Mouse (Mus musculus) forebrain, embryonic 11.5 days (tissue): ENCODE results near the gene Golga1. TPM values are rescaled to one million over a fixed set of nuclear protein-coding genes. Genes with fewer than 3 reads are reported as not detected.

Experiments
- ATAC-seq: fragments of 200-750 bp; cut with Nextera tagmentation; replicated peaks from 2 replicates; pipeline ENCODE4 v1.8.0; 2017; ENCODE audit warnings: moderate TSS enrichment; ENCODE audit not compliant: low FRiP score
- DNase-seq: peaks from one replicate; pipeline ENCODE4 v3.0.0-alpha.2; 2017; ENCODE audit warnings: low spot score
- H3K27ac ChIP-seq: fragments of 300-500 bp; sonication (generic); 2 replicates; pipeline ENCODE4 v1.5.1; 2014; ENCODE audit warnings: low read depth, low read length
- H3K27me3 ChIP-seq: fragments of 300-500 bp; sonication (generic); 2 replicates; pipeline ENCODE4 v1.6.1; 2014; ENCODE audit warnings: mild to moderate bottlenecking, low read length, mixed read lengths; ENCODE audit not compliant: control insufficient read depth, insufficient read depth
- H3K36me3 ChIP-seq: fragments of 300-500 bp; sonication (generic); 2 replicates; pipeline ENCODE4 v1.6.1; 2014; ENCODE audit warnings: mild to moderate bottlenecking, low read length, moderate library complexity, mixed read lengths; ENCODE audit not compliant: control insufficient read depth, insufficient read depth
- H3K4me1 ChIP-seq: fragments of 300-500 bp; sonication (generic); replicated peaks from 2 replicates; pipeline ENCODE4 v1.6.1; 2014; ENCODE audit warnings: low read length, mixed read lengths; ENCODE audit not compliant: control insufficient read depth, insufficient read depth
- H3K4me2 ChIP-seq: fragments of 300-500 bp; sonication (generic); 2 replicates; pipeline ENCODE4 v1.6.1; 2014; ENCODE audit warnings: low read depth, mild to moderate bottlenecking, low read length, moderate library complexity, mixed read lengths; ENCODE audit not compliant: severe bottlenecking
- H3K4me3 ChIP-seq: fragments of 300-500 bp; sonication (generic); 2 replicates; pipeline ENCODE4 v1.5.1; 2014; ENCODE audit warnings: low read depth, low read length
- H3K9ac ChIP-seq: fragments of 300-500 bp; sonication (generic); 2 replicates; pipeline ENCODE4 v1.6.1; 2014; ENCODE audit warnings: low read length
- H3K9me3 ChIP-seq: fragments of 300-500 bp; sonication (generic); 2 replicates; pipeline ENCODE4 v1.6.1; 2016; ENCODE audit warnings: low read length, mixed read lengths; ENCODE audit not compliant: control insufficient read depth
- WGBS: fragments of 180-500 bp; shearing (Covaris S2); extraction: QIAGEN DNeasy Blood & Tissue Kit; methylation state at CpG from one replicate; pipeline ENCODE4 v1.1.7; 2014; 5-methylcytosine and 5-hydroxymethylcytosine counted together
- polyA plus RNA-seq: library from polyadenylated mRNA; unstranded; fragments of >200 nt; fragmentation: Nextera tagmentation; extraction: Ambion mirVana; gene quantifications from 2 replicates; pipeline ENCODE4 v1.2.1, GENCODE M21; 2014

Golga1 gene
- polyA plus RNA-seq, 1 experiment from 2014 or later, result 34.4 TPM

GRCm38 (mm10) chr2:38975941-38976805 is 89.2 kb downstream of the Golga1 start:
- no peaks in the 10 kb centered on the region for H3K4me1 ChIP-seq
- no peak overlapping the region for H3K4me3 ChIP-seq
- DNase-seq, result no peak
- 85% methylated on average over 21 of the region's 21 CpGs for WGBS
- no peak for ATAC-seq
- H3K36me3 ChIP-seq, result no peaks in the 10 kb centered on the region
- H3K9ac ChIP-seq, result no peak overlapping the region
- H3K27me3 ChIP-seq, result no peaks in the 10 kb centered on the region
- no peak overlapping the region for H3K4me2 ChIP-seq
- H3K27ac ChIP-seq, result no peak overlapping the region
- H3K9me3 ChIP-seq, result no peaks in the 10 kb centered on the region

- ATAC-seq, result no peak
- H3K4me1 ChIP-seq, result no peaks in the 10 kb centered on the region
- no peak overlapping the region for H3K4me2 ChIP-seq
- DNase-seq, result no peak
- no peak overlapping the region for H3K9ac ChIP-seq
- 84% methylated on average over 3 of the region's 3 CpGs for WGBS
- H3K27ac ChIP-seq, result no peak overlapping the region
- no peak overlapping the region for H3K4me3 ChIP-seq
- H3K9me3 ChIP-seq, result no peaks in the 10 kb centered on the region
- no peaks in the 10 kb centered on the region for H3K27me3 ChIP-seq
- H3K36me3 ChIP-seq, result no peaks in the 10 kb centered on the region
Observed at GRCm38 (mm10) chr2:38975181-38975580, 90.2 kb downstream of the Golga1 start.

- H3K36me3 ChIP-seq, result no peaks in the 10 kb centered on the region
- H3K27me3 ChIP-seq, result no peaks in the 10 kb centered on the region
- DNase-seq (no peak), ATAC-seq (no peak)
- no peaks in the 10 kb centered on the region for H3K9me3 ChIP-seq
- no peaks in the 10 kb centered on the region for H3K4me1 ChIP-seq
- no peak overlapping the region for H3K27ac ChIP-seq
- no peak overlapping the region for H3K4me3 ChIP-seq
- no peak overlapping the region for H3K9ac ChIP-seq
- 60% methylated on average over 2 of the region's 2 CpGs for WGBS
- no peak overlapping the region for H3K4me2 ChIP-seq
Observed at GRCm38 (mm10) chr2:38974171-38974570, 91.2 kb downstream of the Golga1 start.

- Histone ChIP-seq H3K36me3 (no peaks in the 10 kb centered on the region), H3K4me3 (no peak overlapping the region), H3K9ac (no peak overlapping the region), H3K9me3 (no peaks in the 10 kb centered on the region), H3K4me1 (no peaks in the 10 kb centered on the region), H3K4me2 (no peak overlapping the region), H3K27ac (no peak overlapping the region), H3K27me3 (no peaks in the 10 kb centered on the region)
- ATAC-seq, result no peak
- WGBS, result 87% methylated on average over 7 of the region's 7 CpGs
- no peak for DNase-seq
Observed at GRCm38 (mm10) chr2:38973701-38974100, 91.6 kb downstream of the Golga1 start.

DNA sequence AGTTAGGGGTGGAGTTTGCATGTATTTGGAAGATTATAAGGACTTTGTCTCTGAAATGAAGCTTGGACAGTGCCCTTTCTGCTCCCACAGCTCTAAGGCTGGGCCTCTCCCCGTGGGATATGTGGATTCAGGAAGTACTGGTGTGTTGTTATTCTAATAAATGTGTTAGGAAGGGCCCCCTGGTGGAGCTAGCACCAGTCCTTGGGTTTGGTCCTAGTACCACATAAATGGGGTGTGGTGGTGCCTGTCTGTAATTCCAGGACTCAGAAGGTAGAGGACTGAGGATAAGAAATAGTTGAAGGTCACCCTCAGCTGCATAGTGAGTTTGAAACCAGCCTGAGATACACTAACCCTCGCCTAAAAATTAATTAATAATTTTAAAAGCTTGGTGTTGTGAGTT is 92.1 kb downstream of the Golga1 start:
- no peaks in the 10 kb centered on the region for H3K36me3 ChIP-seq
- H3K9me3 ChIP-seq, result no peaks in the 10 kb centered on the region
- WGBS, result 43% methylated on average over 2 of the region's 2 CpGs
- H3K27ac ChIP-seq, result no peak overlapping the region
- DNase-seq (no peak), ATAC-seq (no peak)
- H3K27me3 ChIP-seq, result no peaks in the 10 kb centered on the region
- H3K9ac ChIP-seq, result no peak overlapping the region
- H3K4me2 ChIP-seq, result no peak overlapping the region
- no peak overlapping the region for H3K4me3 ChIP-seq
- H3K4me1 ChIP-seq, result no peaks in the 10 kb centered on the region

GRCm38 (mm10) chr2:38970057-38970456 is 95.3 kb downstream of the Golga1 start:
- Histone ChIP-seq H3K9me3 (no peaks in the 10 kb centered on the region), H3K9ac (no peak overlapping the region), H3K36me3 (no peaks in the 10 kb centered on the region), H3K27me3 (no peaks in the 10 kb centered on the region), H3K27ac (no peak overlapping the region), H3K4me3 (no peak overlapping the region), H3K4me1 (no peaks in the 10 kb centered on the region), H3K4me2 (no peak overlapping the region)
- ATAC-seq (no peak), DNase-seq (no peak)
- 86% methylated on average over 5 of the region's 5 CpGs for WGBS

GRCm38 (mm10) chr2:38969650-38970049 is 95.7 kb downstream of the Golga1 start:
- Histone ChIP-seq H3K27me3 (no peaks in the 10 kb centered on the region), H3K4me3 (no peak overlapping the region), H3K4me2 (no peak overlapping the region), H3K9ac (no peak overlapping the region), H3K9me3 (no peaks in the 10 kb centered on the region), H3K4me1 (no peaks in the 10 kb centered on the region), H3K36me3 (no peaks in the 10 kb centered on the region), H3K27ac (no peak overlapping the region)
- ATAC-seq, result no peak
- DNase-seq, result no peak
- 94% methylated on average over 2 of the region's 2 CpGs for WGBS
